Mouse (Mus musculus): ENCODE measurements at regions not wholly inside any gene's neighbourhood (a gene's known extent, or its start where the extent isn't known, plus 50 kb on each side); places are given as distances from the start of the nearest gene placed in this dataset.

DNA sequence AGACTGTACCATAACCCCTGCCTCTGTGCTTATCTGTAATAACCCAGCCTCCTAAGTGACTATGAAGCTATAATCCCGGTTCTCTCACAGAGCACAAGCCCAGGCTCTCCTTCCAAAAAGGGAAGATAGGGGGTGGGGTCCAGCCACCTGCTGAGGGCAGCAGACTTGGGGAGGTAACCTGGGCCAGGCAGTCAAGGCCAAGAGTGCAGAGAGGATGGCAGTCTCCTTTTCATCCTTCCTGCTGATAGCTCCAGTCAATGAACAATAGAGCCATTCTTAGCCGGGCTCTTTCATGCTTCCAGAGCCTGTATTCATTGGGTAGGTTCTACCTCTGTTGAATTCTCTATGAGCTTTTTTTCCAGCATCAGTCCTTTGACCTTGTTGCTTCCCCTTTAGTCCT is 527.5 kb downstream of the Fgf9 start:
- TF ChIP-seq CTCF (IDR thresholded peaks at IDR 0.05; ENCODE audit: control insufficient read depth, insufficient read depth, insufficient read length): no peak
- no peak for TF ChIP-seq MAX (IDR thresholded peaks at IDR 0.05)
- TF ChIP-seq MYOG (IDR thresholded peaks at IDR 0.05; ENCODE audit: control insufficient read depth, extremely low read depth, insufficient read length): no peak
- TF ChIP-seq USF1 (IDR thresholded peaks at IDR 0.05; ENCODE audit: low read depth): no peak
- no peak for TF ChIP-seq FOSL1 (IDR thresholded peaks at IDR 0.05; ENCODE audit: insufficient read depth, low read length, poor library complexity, severe bottlenecking)
- TF ChIP-seq CEBPB (IDR thresholded peaks at IDR 0.05; ENCODE audit: low read depth): no peak
- TF ChIP-seq MYOD1 (IDR thresholded peaks at IDR 0.05; ENCODE audit: control insufficient read depth, insufficient read length, low read depth): no peak

Measured in C2C12 (cell line).